Mouse (Mus musculus) regulatory T cell (primary cell): Measurements from ENCODE around the gene Parva.

Experiments used
- in situ Hi-C: fragments of 300-600 bp; cut with MboI, MseI; formaldehyde crosslinking; loops from one replicate; pipeline ENCODE4 v1.15.1; 2025; ENCODE audit warnings: high pct_unique_total_duplicates

The Parva gene

DNA sequence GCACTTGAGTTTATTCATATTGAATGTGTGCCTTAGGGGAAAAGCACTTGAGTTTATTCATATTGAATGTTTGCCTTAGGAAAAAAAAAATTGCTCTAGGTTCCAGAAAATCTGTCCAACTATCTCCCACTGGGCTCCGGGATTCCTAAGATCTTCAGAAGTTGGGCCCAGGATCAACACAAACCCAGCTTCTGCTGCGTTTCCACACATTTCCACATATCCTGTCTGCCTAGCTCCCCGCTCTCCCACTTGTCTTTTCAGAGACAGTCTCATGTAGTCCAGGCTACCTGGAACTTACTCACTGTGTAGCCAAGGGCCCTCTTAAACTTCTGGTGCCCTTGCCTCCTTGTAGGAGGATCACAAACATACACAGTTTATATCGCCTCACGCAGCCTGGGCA, 175.7 kb downstream of the Parva start:
- in situ Hi-C loops: no loop called here

- in situ Hi-C loops: no loop called here
These were observed 176.3 kb downstream of the Parva start for GRCm38 (mm10) chr7:112603496-112604170.

GRCm38 (mm10) chr7:112604209-112604608, 176.9 kb downstream of the Parva start:
- in situ Hi-C loops: no loop called here

- in situ Hi-C loops: no loop called here
These were observed 186.9 kb downstream of the Parva start for GRCm38 (mm10) chr7:112614046-112614790.

DNA sequence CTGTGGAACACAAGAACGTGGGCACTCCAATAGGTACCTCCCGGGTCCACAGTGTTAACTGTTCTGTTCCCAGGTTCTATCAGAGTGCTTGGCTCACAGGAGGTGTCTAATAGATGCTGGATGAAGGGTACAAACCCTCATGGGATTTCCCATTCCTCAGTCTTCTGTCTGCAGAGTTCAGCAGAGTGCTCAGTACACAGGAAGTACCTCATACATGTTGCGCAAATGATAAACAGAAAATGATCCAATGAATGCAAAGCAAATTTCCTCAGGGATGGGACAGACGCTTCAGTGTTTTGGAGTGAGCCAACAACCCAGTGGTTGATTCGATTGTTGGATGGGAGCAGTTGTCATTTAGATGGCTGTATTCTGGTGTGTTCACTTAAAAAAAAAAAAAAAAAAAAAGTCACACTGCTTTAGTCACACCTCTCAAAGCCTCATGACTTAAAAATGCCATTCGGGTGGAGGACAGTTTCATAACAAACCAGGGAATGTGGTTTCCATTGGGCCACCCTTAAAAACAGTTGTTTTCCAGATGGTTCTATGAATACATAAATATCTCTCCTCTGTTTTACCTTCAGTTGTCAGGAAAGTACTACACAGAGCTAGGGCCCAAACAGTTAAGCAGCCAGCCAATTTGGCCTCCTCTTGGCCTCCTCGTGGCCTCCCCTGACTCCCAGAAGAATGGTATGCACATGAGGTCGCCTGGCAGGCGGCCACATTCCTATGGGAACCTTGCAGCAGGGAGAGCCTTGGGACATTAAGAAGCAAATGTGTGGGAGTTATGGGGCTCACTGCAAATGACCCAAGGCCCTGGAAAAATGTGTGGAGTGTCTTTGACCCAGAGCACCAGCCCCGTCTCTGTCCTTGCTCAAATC, 187.7 kb downstream of the Parva start:
- in situ Hi-C loops: no loop called here

DNA sequence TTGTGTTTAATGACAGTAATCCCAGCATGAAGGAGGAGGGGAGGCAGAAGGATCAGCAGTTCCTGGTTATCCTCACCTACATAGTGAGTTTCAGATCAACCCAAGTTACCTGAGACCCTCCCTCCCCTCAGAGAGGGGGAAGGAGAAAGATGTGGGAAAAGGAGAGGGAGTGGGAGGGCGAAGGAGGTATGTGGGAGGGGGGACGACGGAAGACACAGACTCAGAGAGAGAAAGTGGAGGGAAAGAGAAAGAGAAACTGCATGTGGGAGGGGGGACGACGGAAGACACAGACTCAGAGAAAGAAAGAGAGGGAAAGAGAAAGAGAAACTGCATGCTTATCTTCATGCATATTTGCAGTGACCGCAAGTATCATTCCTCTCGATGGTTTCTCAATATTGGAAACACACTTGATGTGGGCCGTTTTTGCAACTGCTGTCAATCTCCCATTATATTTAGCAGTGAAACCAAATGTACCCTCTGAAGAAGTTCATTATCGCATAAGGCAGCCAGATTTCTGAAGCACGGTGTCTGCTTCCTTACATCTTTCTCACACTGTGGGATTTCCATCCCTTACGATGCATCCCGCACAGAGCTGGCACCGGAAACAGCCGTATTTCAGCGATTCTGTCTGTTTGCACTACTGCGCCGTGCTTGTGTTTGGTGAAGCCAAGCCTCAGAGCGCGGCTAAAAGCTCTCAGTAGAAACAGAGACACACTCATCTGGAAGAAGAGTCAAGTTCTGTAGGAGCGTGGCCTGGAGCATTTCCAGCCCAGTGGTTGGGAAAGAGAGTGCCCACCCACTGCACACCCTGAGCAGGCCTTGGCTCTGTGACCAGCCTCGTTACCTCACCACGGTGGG, 193.2 kb downstream of the Parva start:
- in situ Hi-C loops: no loop called here

DNA sequence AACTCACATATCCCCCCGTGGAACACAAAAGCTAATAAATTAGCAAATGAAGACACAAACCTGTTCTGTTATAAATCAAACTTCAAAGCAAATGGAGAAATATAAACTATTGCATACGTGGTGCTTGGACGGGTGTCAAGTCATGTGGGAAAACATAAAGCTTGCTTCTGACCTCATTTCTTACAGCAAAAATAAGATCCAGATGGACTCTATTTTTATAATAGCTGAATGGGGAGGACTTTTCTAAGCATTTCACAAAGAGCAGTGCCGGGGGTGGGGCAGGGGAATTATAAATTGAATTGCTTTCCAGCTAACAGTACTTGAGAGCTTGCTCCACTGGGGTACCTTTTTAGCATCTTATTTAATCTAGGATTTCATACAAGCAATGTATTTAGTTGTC, 200.2 kb downstream of the Parva start:
- in situ Hi-C loops: no loop called here

DNA sequence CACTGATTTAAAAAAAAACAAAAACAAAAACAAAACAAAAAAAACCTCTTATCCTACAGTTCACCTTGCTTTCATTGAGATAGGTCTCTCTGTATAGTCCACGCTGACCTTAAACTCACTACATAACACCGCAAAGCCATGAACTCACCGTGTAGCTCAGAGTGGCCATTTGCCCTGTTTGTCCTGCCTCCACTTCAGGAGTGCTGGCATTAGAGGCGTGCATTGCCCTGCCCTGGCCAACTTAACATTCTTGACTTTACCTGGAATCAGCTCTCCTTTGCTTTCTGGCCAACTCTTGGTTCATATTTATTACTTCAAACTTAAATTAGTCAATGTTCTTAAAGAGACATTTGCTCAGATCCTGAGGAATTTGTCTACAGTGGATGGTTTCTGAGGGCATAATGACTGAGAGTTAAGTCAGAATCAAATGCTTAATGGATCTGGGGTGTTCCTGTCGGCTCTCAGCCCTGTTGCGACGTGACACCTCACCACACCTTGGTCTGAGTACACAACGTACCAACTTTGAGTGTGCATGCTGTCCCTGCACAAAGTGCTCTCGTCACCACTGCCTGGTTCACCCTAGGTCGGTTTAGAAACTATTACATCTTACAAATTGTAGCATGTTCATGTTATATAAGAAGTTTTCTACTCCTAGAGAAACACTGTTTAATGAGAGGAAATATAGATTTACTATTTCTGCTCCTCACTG, 207.4 kb downstream of the Parva start:
- in situ Hi-C loops: no loop called here

DNA sequence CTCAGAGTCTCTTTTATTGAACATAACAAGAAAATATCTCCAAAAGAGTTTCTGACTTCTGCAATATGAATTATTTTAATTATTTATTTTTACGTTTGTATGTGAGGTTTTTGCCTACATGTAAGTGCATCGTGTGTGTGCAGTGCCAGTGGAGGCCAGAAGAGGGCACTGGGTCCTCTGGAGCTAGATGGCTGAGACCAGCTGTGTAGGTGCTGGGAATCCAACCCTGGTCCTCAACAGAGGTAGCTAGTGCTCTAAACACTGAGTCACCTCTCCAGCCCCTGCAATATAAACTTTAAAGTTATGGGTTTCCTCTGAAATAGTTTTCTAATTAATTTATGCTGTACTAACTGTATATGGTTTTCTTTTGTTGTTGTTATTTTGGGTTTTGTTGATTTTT, 208.6 kb downstream of the Parva start:
- in situ Hi-C loops: no loop called here
